Mouse (Mus musculus): ENCODE measurements around the gene Rdh7. TPM values are rescaled to one million over a fixed set of nuclear protein-coding genes. Genes with fewer than 3 reads are reported as not detected.
A peak's percentile ranks its signal among the peaks of the same experiment; 100 is the strongest.
"Not testable (repeated sequence)": the region's sequence is repeated elsewhere in the genome, so short reads cannot be mapped to it uniquely, and the experiment has no call there.

Gene Rdh7
- polyA plus RNA-seq, 1 experiment from 2014 or later = 0.35 TPM

DNA sequence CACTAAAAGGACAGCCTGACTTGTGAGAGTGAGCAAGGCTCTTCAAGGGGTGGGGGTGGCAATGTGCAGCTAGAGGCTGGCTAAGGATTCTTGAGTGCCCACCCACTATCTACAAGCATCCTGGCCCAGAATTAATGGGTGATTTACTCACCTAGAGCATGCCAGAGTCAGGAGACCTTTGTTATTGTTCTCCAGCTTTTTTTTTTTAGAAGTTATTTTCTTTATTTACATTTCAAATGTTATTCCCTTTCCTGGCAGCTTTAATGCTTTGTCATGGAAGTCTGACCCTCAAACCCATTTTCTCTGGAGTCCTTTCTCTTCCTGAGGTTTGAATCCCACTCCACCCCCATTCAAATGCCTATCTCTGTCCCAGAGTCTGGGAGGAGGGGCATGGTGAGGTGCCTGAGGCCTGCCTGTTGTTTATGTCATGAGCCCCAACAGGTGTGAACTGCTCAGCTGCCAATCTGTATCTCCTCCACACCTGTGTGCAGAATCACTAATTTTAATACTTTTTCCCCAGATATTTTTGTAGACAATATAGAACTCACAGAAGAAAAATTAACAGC is 18.9 kb upstream of the Rdh7 start:
- no peaks in the 10 kb centered on the region for H3K9me3 ChIP-seq
- H3K27me3 ChIP-seq (replicated peaks) = no peaks in the 10 kb centered on the region
- H3K27ac ChIP-seq = no peak overlapping the region
- no peak overlapping the region for H3K9ac ChIP-seq
- no peak overlapping the region for H3K4me3 ChIP-seq (replicated peaks)
- no peaks in the 10 kb centered on the region for H3K36me3 ChIP-seq
- H3K4me1 ChIP-seq (replicated peaks) = 0 out of 2 replicates have a peak, but pooled peaks cover 4% of the 10 kb centered on the region
- H3K4me2 ChIP-seq (replicated peaks) = no peak overlapping the region
- ATAC-seq = no peak

- H3K9ac ChIP-seq = no peak overlapping the region
- no peak for ATAC-seq
- no peak overlapping the region for H3K4me3 ChIP-seq (replicated peaks)
- no peaks in the 10 kb centered on the region for H3K9me3 ChIP-seq
- no peaks in the 10 kb centered on the region for H3K36me3 ChIP-seq
- no peaks in the 10 kb centered on the region for H3K27me3 ChIP-seq (replicated peaks)
- 0 out of 2 replicates have a peak, but pooled peaks cover 4% of the 10 kb centered on the region for H3K4me1 ChIP-seq (replicated peaks)
- no peak overlapping the region for H3K4me2 ChIP-seq (replicated peaks)
- H3K27ac ChIP-seq = no peak overlapping the region
- WGBS = 77% methylated on average over 2 of the region's 2 CpGs
These were observed 17.5 kb upstream of the Rdh7 start for GRCm38 (mm10) chr10:127906138-127906537.

GRCm38 (mm10) chr10:127904718-127905446 is 16.3 kb upstream of the Rdh7 start:
- 53% methylated on average over 7 of the region's 7 CpGs for WGBS

GRCm38 (mm10) chr10:127903116-127903515 is 14.5 kb upstream of the Rdh7 start:
- no peak overlapping the region for H3K9ac ChIP-seq
- ATAC-seq = no peak
- H3K4me1 ChIP-seq (replicated peaks) = 0 out of 2 replicates have a peak, but pooled peaks cover 7% of the 10 kb centered on the region
- no peaks in the 10 kb centered on the region for H3K9me3 ChIP-seq
- no peak overlapping the region for H3K4me2 ChIP-seq (replicated peaks)
- no peaks in the 10 kb centered on the region for H3K36me3 ChIP-seq
- WGBS = 44% methylated on average over 1 of the region's 1 CpGs
- no peak overlapping the region for H3K27ac ChIP-seq
- no peaks in the 10 kb centered on the region for H3K27me3 ChIP-seq (replicated peaks)
- H3K4me3 ChIP-seq (replicated peaks) = no peak overlapping the region

More at GRCm38 (mm10) chr10:127904718-127905446, 16.3 kb upstream of the Rdh7 start:
- no peaks in the 10 kb centered on the region for H3K9me3 ChIP-seq
- no peak overlapping the region for H3K4me2 ChIP-seq (replicated peaks)
- H3K4me3 ChIP-seq (replicated peaks) = no peak overlapping the region
- H3K36me3 ChIP-seq = no peaks in the 10 kb centered on the region
- no peaks in the 10 kb centered on the region for H3K27me3 ChIP-seq (replicated peaks)
- H3K9ac ChIP-seq = no peak overlapping the region
- 0 out of 2 replicates have a peak overlapping the region, but pooled peaks have one; percentile 42 for H3K27ac ChIP-seq
- 0 out of 2 replicates have a peak, but pooled peaks cover 4% of the 10 kb centered on the region for H3K4me1 ChIP-seq (replicated peaks)
- peak; percentile 80 for ATAC-seq

DNA sequence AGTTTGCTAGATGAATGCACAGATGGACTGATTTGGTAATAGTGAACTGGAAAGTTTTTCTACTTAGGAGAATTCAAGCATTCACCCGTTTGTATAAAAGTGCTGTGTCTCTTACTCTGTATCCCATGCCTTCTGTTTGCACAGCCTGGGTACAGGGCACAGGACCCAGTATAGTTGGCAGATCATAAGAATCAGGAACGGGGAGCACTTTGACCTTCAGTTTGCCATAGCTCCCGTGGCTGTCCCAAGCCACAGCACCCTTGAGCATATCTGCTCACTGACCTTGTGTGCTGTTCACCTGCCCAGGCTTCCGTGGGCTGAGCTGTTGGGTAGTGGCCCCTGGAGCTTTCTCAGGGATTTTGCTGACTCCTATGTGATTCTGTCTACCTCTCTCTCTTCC is 13.1 kb upstream of the Rdh7 start:
- no peak overlapping the region for H3K27ac ChIP-seq
- ATAC-seq = no peak
- no peaks in the 10 kb centered on the region for H3K27me3 ChIP-seq (replicated peaks)
- H3K9ac ChIP-seq = no peak overlapping the region
- no peaks in the 10 kb centered on the region for H3K36me3 ChIP-seq
- no peaks in the 10 kb centered on the region for H3K9me3 ChIP-seq
- no peak overlapping the region for H3K4me2 ChIP-seq (replicated peaks)
- no peak overlapping the region for H3K4me3 ChIP-seq (replicated peaks)
- H3K4me1 ChIP-seq (replicated peaks) = 0 out of 2 replicates have a peak, but pooled peaks cover 10% of the 10 kb centered on the region
- 76% methylated on average over 4 of the region's 4 CpGs for WGBS

DNA sequence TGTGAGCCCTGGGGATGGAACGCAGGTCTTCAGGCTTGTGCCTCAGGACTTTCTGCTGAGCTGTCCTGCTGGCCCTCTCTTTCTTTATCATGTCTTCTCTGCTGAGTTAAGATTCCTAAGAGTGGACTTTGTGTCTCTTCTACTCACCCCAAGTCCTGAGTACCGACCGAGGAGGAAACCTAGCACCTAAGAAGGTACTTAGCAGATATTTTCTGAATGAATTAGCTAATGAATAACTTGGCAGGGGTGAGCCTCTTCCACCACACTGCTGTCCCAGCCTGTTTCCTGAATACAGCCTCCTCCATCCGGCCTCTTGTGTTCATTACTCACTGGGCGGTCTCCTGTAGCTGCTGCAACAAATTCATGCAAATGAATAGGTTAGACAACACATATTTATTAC is 11.2 kb upstream of the Rdh7 start:
- H3K27me3 ChIP-seq (replicated peaks) = no peaks in the 10 kb centered on the region
- H3K4me1 ChIP-seq (replicated peaks) = 0 out of 2 replicates have a peak, but pooled peaks cover 10% of the 10 kb centered on the region
- H3K4me2 ChIP-seq (replicated peaks) = no peak overlapping the region
- peak overlapping the region; percentile 11; the same call in 1 of the 2 replicates for H3K27ac ChIP-seq
- 45% methylated on average over 5 of the region's 5 CpGs for WGBS
- no peak overlapping the region for H3K9ac ChIP-seq
- ATAC-seq = peak; percentile 88
- H3K9me3 ChIP-seq = no peaks in the 10 kb centered on the region
- H3K36me3 ChIP-seq = no peaks in the 10 kb centered on the region
- H3K4me3 ChIP-seq (replicated peaks) = no peak overlapping the region

DNA sequence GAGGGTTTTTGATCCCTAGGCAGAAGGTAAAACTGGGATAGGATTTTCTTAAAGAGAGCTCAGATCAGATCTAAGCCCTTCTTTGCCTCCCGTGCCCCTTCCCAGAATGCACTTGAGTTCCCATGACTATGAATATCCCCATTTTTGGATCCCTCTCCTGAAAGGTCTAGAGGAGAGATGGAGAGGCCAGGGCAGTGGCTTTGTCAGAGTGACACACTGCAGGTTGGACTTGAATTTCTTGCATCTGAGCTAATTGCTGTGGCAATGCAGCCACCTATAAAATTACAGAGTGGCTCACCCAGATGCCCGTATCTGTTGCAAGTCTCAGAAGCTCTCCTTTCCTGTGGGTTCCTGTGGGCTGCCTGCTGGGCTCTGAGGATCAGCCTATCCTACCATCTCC is 9.6 kb upstream of the Rdh7 start, which contains the start of gene Sdr9c7:
Sdr9c7 (plus strand) TSS at position 301 of the 400 bp plus-strand sequence.
- Histone ChIP-seq H3K4me1 (replicated peaks) (0 out of 2 replicates have a peak, but pooled peaks cover 10% of the 10 kb centered on the region), H3K4me3 (replicated peaks) (no peak within 1 kb of the TSS), H3K27me3 (replicated peaks) (no peaks in the 10 kb centered on the region), H3K9ac (no peak within 1 kb of the TSS), H3K4me2 (replicated peaks) (no peak within 1 kb of the TSS), H3K36me3 (no peaks in the 10 kb centered on the region), H3K9me3 (no peaks in the 10 kb centered on the region), H3K27ac (peak within 1 kb of the TSS; percentile 11; the same call in 1 of the 2 replicates)
- no peak for ATAC-seq
- WGBS = 85% methylated on average over 2 of the region's 2 CpGs

DNA sequence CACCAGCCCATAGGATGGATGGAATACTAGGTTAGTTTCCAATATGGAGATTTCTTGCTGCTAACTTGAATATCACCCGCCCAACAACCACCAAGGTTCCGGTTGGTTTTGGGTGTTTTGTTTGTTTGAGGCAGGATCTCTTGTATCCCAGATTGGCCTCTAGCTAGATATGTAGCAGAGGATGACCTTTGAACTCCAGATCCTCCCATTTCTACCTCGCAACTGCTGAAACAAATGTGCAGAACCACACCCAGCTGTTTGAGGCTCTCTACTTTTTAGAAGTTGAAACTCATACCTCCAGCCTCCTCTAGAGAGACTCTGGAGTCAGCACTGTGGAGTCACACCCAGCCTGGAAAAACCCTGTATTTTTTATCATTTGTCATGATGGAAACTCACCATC is 8.9 kb upstream of the Rdh7 start:
- ATAC-seq = no peak
- H3K9ac ChIP-seq = no peak overlapping the region
- no peaks in the 10 kb centered on the region for H3K9me3 ChIP-seq
- H3K27me3 ChIP-seq (replicated peaks) = no peaks in the 10 kb centered on the region
- H3K36me3 ChIP-seq = no peaks in the 10 kb centered on the region
- H3K4me1 ChIP-seq (replicated peaks) = 0 out of 2 replicates have a peak, but pooled peaks cover 10% of the 10 kb centered on the region
- H3K27ac ChIP-seq = no peak overlapping the region
- no peak overlapping the region for H3K4me2 ChIP-seq (replicated peaks)
- H3K4me3 ChIP-seq (replicated peaks) = no peak overlapping the region
- 50% methylated on average over 3 of the region's 3 CpGs for WGBS

DNA sequence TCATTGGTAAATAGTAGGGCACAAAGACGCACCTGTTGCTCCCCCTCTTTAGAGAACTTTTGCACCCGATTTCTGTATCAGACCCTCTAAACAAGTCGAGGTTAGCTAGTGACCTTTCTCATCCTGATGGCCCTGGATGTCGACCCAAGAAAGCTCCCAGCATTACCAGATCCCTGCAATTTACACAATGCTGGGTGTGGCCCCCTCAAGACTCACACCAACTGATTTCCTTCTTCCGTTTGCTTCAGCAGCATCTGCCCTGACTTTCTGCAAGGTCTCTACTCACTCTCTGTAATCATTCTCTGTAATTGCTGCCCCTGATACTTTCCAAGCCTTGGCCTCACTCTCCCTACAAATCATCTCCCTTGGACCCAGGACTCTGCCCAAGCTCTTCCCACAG is 8.1 kb upstream of the Rdh7 start:
- 41% methylated on average over 5 of the region's 5 CpGs for WGBS
- ATAC-seq = no peak
- Histone ChIP-seq H3K27me3 (replicated peaks) (no peaks in the 10 kb centered on the region), H3K9ac (no peak overlapping the region), H3K36me3 (no peaks in the 10 kb centered on the region), H3K27ac (no peak overlapping the region; the same call in 1 of the 2 replicates), H3K4me2 (replicated peaks) (no peak overlapping the region), H3K4me3 (replicated peaks) (no peak overlapping the region), H3K4me1 (replicated peaks) (0 out of 2 replicates have a peak, but pooled peaks cover 10% of the 10 kb centered on the region), H3K9me3 (no peaks in the 10 kb centered on the region)

DNA sequence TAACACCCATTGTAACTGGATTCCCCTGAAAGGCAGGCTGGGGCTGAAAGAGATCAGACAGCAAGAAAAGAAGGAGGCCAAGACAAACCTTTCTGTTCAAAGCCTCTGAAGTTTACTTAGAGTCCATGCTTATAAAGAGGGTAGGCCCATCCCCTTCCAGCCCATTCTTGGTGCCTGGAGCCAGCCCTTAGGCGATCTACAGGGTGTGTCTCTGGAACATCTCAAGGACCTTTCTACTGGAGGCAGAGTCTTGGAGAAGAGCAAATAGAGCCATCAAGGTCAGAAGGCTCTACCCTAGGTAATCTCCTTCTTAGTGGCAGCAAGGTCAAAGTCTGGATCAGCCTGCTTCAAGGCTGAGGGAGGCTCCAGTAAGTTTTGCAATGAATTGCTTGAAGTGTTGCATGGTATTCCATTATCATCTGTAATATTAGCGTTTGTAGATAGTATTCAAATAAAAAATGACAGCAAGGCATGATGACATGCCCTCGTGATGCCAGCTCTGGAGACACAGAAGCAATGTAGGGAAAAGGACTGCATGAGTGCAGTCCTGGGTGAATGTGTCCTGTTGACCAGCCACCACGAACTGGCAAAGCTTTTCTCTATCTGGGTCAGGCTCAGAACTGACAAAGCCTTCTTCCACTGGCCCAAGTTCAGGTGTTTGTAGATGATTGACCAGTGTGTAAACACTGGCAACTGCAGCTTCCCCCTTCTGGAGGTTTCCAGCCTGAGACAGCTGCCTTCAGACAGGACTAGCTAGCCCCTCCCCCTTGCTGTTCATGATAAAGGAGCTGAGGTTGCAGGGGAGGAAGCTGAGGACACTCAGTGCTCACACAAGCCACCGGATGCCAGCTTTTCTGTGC is 4.8 kb upstream of the Rdh7 start:
- peak overlapping the region; percentile 36 for H3K4me2 ChIP-seq (replicated peaks)
- not testable (repeated sequence) for H3K9ac ChIP-seq; H3K36me3 ChIP-seq; H3K4me1 ChIP-seq (replicated peaks); H3K4me3 ChIP-seq (replicated peaks); H3K9me3 ChIP-seq; H3K27me3 ChIP-seq (replicated peaks)
- ATAC-seq = peak; percentile 96
- 42% methylated on average over 5 of the region's 5 CpGs for WGBS
- peak overlapping the region; percentile 87 for H3K27ac ChIP-seq

DNA sequence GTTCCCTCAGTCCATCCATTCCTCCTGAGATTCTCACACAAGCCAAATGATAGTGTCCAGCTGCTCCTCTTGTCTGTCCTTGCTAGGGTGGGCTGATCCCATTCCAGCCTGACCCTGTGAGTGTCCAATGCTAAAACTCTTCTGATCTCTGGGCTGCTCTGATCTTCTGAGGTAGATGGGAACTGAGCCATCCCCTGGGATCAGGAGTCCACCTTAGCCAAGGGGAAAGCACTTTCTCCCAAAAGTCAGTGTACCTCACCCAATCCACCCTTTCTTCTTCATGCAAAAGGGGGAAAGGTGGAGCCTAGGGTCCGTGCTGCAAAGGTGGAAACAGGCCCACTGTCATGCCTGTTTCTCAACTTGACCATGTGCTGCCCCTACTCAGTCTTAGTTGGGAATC is 2.9 kb upstream of the Rdh7 start:
- Histone ChIP-seq H3K27ac (no peak overlapping the region), H3K27me3 (replicated peaks) (no peaks in the 10 kb centered on the region), H3K9me3 (no peaks in the 10 kb centered on the region), H3K9ac (no peak overlapping the region), H3K4me3 (replicated peaks) (no peak overlapping the region), H3K4me1 (replicated peaks) (0 out of 2 replicates have a peak, but pooled peaks cover 5% of the 10 kb centered on the region), H3K36me3 (no peaks in the 10 kb centered on the region), H3K4me2 (replicated peaks) (no peak overlapping the region)
- WGBS = 90% methylated on average over 1 of the region's 1 CpGs
- ATAC-seq = no peak

- WGBS = 76% methylated on average over 4 of the region's 4 CpGs
- H3K9ac ChIP-seq = no peak overlapping the region
- H3K4me2 ChIP-seq (replicated peaks) = no peak overlapping the region
- H3K9me3 ChIP-seq = no peaks in the 10 kb centered on the region
- H3K27ac ChIP-seq = no peak overlapping the region
- H3K27me3 ChIP-seq (replicated peaks) = no peaks in the 10 kb centered on the region
- H3K4me1 ChIP-seq (replicated peaks) = no peaks in the 10 kb centered on the region
- ATAC-seq = no peak
- no peaks in the 10 kb centered on the region for H3K36me3 ChIP-seq
- H3K4me3 ChIP-seq (replicated peaks) = no peak overlapping the region
These were observed 1.6 kb downstream of the Rdh7 start for GRCm38 (mm10) chr10:127886971-127887370.
